Mouse (Mus musculus): ENCODE data around the gene Fam162a. TPM values are rescaled to one million over a fixed set of nuclear protein-coding genes. Genes with fewer than 3 reads are reported as not detected.
"Not testable (repeated sequence)": the region's sequence is repeated elsewhere in the genome, so short reads cannot be mapped to it uniquely, and the experiment has no call there.

Gene Fam162a
- polyA plus RNA-seq, 1 experiment from 2014 or later: 952 TPM

GRCm38 (mm10) chr16:36068356-36068755 lies 3.0 kb downstream of the Fam162a start:
- ATAC-seq (replicated peaks; ENCODE audit: extremely low read depth, insufficient read depth, low FRiP score): no peak
- H3K9me3 ChIP-seq (replicated peaks; ENCODE audit: control insufficient read depth, low read length): no peaks in the 10 kb centered on the region
- H3K36me3 ChIP-seq (ENCODE audit: control insufficient read depth, insufficient read depth): peaks cover 9% of the 10 kb centered on the region
- peak overlapping the region; percentile 95 for H3K9ac ChIP-seq (ENCODE audit: low read length)
- H3K4me3 ChIP-seq (ENCODE audit: low read length): peak overlapping the region; percentile 71
- H3K27ac ChIP-seq (ENCODE audit: low read length): peak overlapping the region; percentile 49
- no peaks in the 10 kb centered on the region for H3K27me3 ChIP-seq (ENCODE audit: control insufficient read depth, insufficient read depth, low read length)
- 45% methylated on average over 3 of the region's 3 CpGs for WGBS
- H3K4me1 ChIP-seq (ENCODE audit: control insufficient read depth, insufficient read depth, low read length): peaks cover 53% of the 10 kb centered on the region
- H3K4me2 ChIP-seq (ENCODE audit: low read depth, low read length): peak overlapping the region; percentile 79

GRCm38 (mm10) chr16:36067694-36068093 lies 3.7 kb downstream of the Fam162a start:
- Histone ChIP-seq H3K9me3 (replicated peaks; ENCODE audit: control insufficient read depth, low read length) (no peaks in the 10 kb centered on the region), H3K27ac (ENCODE audit: low read length) (peak overlapping the region; percentile 46; the same call in 1 of the 2 replicates), H3K4me1 (ENCODE audit: control insufficient read depth, insufficient read depth, low read length) (peaks cover 57% of the 10 kb centered on the region), H3K9ac (ENCODE audit: low read length) (no peak overlapping the region), H3K36me3 (ENCODE audit: control insufficient read depth, insufficient read depth) (peaks cover 9% of the 10 kb centered on the region), H3K4me2 (ENCODE audit: low read depth, low read length) (peak overlapping the region; percentile 79; the same call in 1 of the 2 replicates), H3K27me3 (ENCODE audit: control insufficient read depth, insufficient read depth, low read length) (no peaks in the 10 kb centered on the region), H3K4me3 (ENCODE audit: low read length) (no peak overlapping the region)
- ATAC-seq (replicated peaks; ENCODE audit: extremely low read depth, insufficient read depth, low FRiP score): no peak
- 48% methylated on average over 2 of the region's 2 CpGs for WGBS

- Histone ChIP-seq H3K27ac (ENCODE audit: low read length) (peak overlapping the region; percentile 79), H3K9me3 (replicated peaks; ENCODE audit: control insufficient read depth, low read length) (no peaks in the 10 kb centered on the region), H3K4me1 (ENCODE audit: control insufficient read depth, insufficient read depth, low read length) (peaks cover 60% of the 10 kb centered on the region), H3K4me3 (ENCODE audit: low read length) (no peak overlapping the region), H3K9ac (ENCODE audit: low read length) (no peak overlapping the region; the same call in 1 of the 2 replicates), H3K36me3 (ENCODE audit: control insufficient read depth, insufficient read depth) (peaks cover 11% of the 10 kb centered on the region), H3K27me3 (ENCODE audit: control insufficient read depth, insufficient read depth, low read length) (no peaks in the 10 kb centered on the region), H3K4me2 (ENCODE audit: low read depth, low read length) (peak overlapping the region; percentile 23)
- peak; percentile 42 for ATAC-seq (replicated peaks; ENCODE audit: extremely low read depth, insufficient read depth, low FRiP score)
- WGBS: 45% methylated on average over 5 of the region's 5 CpGs
These were observed 6.5 kb downstream of the Fam162a start for GRCm38 (mm10) chr16:36064904-36065303.

GRCm38 (mm10) chr16:36063315-36063714 lies 8.1 kb downstream of the Fam162a start:
- Histone ChIP-seq H3K27ac (ENCODE audit: low read length) (peak overlapping the region; percentile 79), H3K27me3 (ENCODE audit: control insufficient read depth, insufficient read depth, low read length) (no peaks in the 10 kb centered on the region), H3K4me1 (ENCODE audit: control insufficient read depth, insufficient read depth, low read length) (peaks cover 61% of the 10 kb centered on the region), H3K36me3 (ENCODE audit: control insufficient read depth, insufficient read depth) (peaks cover 8% of the 10 kb centered on the region), H3K9ac (ENCODE audit: low read length) (peak overlapping the region; percentile 34; the same call in 1 of the 2 replicates), H3K4me2 (ENCODE audit: low read depth, low read length) (no peak overlapping the region), H3K9me3 (replicated peaks; ENCODE audit: control insufficient read depth, low read length) (no peaks in the 10 kb centered on the region), H3K4me3 (ENCODE audit: low read length) (no peak overlapping the region)
- WGBS: 60% methylated on average over 2 of the region's 2 CpGs
- no peak for ATAC-seq (replicated peaks; ENCODE audit: extremely low read depth, insufficient read depth, low FRiP score)

- peak overlapping the region; percentile 36; the same call in 1 of the 2 replicates for H3K9ac ChIP-seq (ENCODE audit: low read length)
- WGBS: 62% methylated on average over 1 of the region's 1 CpGs
- peak overlapping the region; percentile 32; the same call in 1 of the 2 replicates for H3K27ac ChIP-seq (ENCODE audit: low read length)
- not testable (repeated sequence) for H3K4me2 ChIP-seq (ENCODE audit: low read depth, low read length); H3K27me3 ChIP-seq (ENCODE audit: control insufficient read depth, insufficient read depth, low read length); ATAC-seq (replicated peaks; ENCODE audit: extremely low read depth, insufficient read depth, low FRiP score); H3K9me3 ChIP-seq (replicated peaks; ENCODE audit: control insufficient read depth, low read length); H3K36me3 ChIP-seq (ENCODE audit: control insufficient read depth, insufficient read depth); H3K4me3 ChIP-seq (ENCODE audit: low read length)
- H3K4me1 ChIP-seq (ENCODE audit: control insufficient read depth, insufficient read depth, low read length): peaks cover 59% of the 10 kb centered on the region
These were observed 8.9 kb downstream of the Fam162a start for GRCm38 (mm10) chr16:36062534-36062933.

- Histone ChIP-seq H3K27ac (ENCODE audit: low read length) (peak overlapping the region; percentile 48; the same call in 1 of the 2 replicates), H3K4me2 (ENCODE audit: low read depth, low read length) (no peak overlapping the region), H3K9ac (ENCODE audit: low read length) (0 out of 2 replicates have a peak overlapping the region, but pooled peaks have one; percentile 25), H3K4me1 (ENCODE audit: control insufficient read depth, insufficient read depth, low read length) (peaks cover 47% of the 10 kb centered on the region), H3K9me3 (replicated peaks; ENCODE audit: control insufficient read depth, low read length) (no peaks in the 10 kb centered on the region), H3K27me3 (ENCODE audit: control insufficient read depth, insufficient read depth, low read length) (no peaks in the 10 kb centered on the region), H3K36me3 (ENCODE audit: control insufficient read depth, insufficient read depth) (peaks cover 6% of the 10 kb centered on the region), H3K4me3 (ENCODE audit: low read length) (no peak overlapping the region)
- ATAC-seq (replicated peaks; ENCODE audit: extremely low read depth, insufficient read depth, low FRiP score): no peak
- WGBS: 45% methylated on average over 8 of the region's 8 CpGs
These were observed 13.4 kb downstream of the Fam162a start for GRCm38 (mm10) chr16:36057933-36058475.

GRCm38 (mm10) chr16:36056416-36056815 lies 15.0 kb downstream of the Fam162a start:
- no peaks in the 10 kb centered on the region for H3K9me3 ChIP-seq (replicated peaks; ENCODE audit: control insufficient read depth, low read length)
- H3K4me2 ChIP-seq (ENCODE audit: low read depth, low read length): no peak overlapping the region
- no peak overlapping the region for H3K4me3 ChIP-seq (ENCODE audit: low read length)
- H3K36me3 ChIP-seq (ENCODE audit: control insufficient read depth, insufficient read depth): peaks cover 16% of the 10 kb centered on the region
- peaks cover 44% of the 10 kb centered on the region for H3K4me1 ChIP-seq (ENCODE audit: control insufficient read depth, insufficient read depth, low read length)
- no peaks in the 10 kb centered on the region for H3K27me3 ChIP-seq (ENCODE audit: control insufficient read depth, insufficient read depth, low read length)
- no peak overlapping the region for H3K27ac ChIP-seq (ENCODE audit: low read length)
- ATAC-seq (replicated peaks; ENCODE audit: extremely low read depth, insufficient read depth, low FRiP score): no peak
- H3K9ac ChIP-seq (ENCODE audit: low read length): no peak overlapping the region
- WGBS: 81% methylated on average over 11 of the region's 11 CpGs

GRCm38 (mm10) chr16:36054920-36055319 lies 16.5 kb downstream of the Fam162a start:
- H3K27me3 ChIP-seq (ENCODE audit: control insufficient read depth, insufficient read depth, low read length): no peaks in the 10 kb centered on the region
- peaks cover 44% of the 10 kb centered on the region for H3K4me1 ChIP-seq (ENCODE audit: control insufficient read depth, insufficient read depth, low read length)
- no peak for ATAC-seq (replicated peaks; ENCODE audit: extremely low read depth, insufficient read depth, low FRiP score)
- H3K9ac ChIP-seq (ENCODE audit: low read length): no peak overlapping the region
- H3K4me3 ChIP-seq (ENCODE audit: low read length): no peak overlapping the region
- H3K4me2 ChIP-seq (ENCODE audit: low read depth, low read length): no peak overlapping the region
- H3K9me3 ChIP-seq (replicated peaks; ENCODE audit: control insufficient read depth, low read length): no peaks in the 10 kb centered on the region
- 89% methylated on average over 8 of the region's 8 CpGs for WGBS
- H3K36me3 ChIP-seq (ENCODE audit: control insufficient read depth, insufficient read depth): peaks cover 23% of the 10 kb centered on the region
- 0 out of 2 replicates have a peak overlapping the region, but pooled peaks have one; percentile 87 for H3K27ac ChIP-seq (ENCODE audit: low read length)

- Histone ChIP-seq H3K4me1 (ENCODE audit: control insufficient read depth, insufficient read depth, low read length) (peaks cover 36% of the 10 kb centered on the region), H3K4me3 (ENCODE audit: low read length) (no peak overlapping the region), H3K9ac (ENCODE audit: low read length) (no peak overlapping the region), H3K9me3 (replicated peaks; ENCODE audit: control insufficient read depth, low read length) (no peaks in the 10 kb centered on the region), H3K27me3 (ENCODE audit: control insufficient read depth, insufficient read depth, low read length) (no peaks in the 10 kb centered on the region), H3K27ac (ENCODE audit: low read length) (peak overlapping the region; percentile 87), H3K4me2 (ENCODE audit: low read depth, low read length) (no peak overlapping the region), H3K36me3 (ENCODE audit: control insufficient read depth, insufficient read depth) (peaks cover 34% of the 10 kb centered on the region)
- peak; percentile 88 for ATAC-seq (replicated peaks; ENCODE audit: extremely low read depth, insufficient read depth, low FRiP score)
- WGBS: 37% methylated on average over 6 of the region's 6 CpGs
These were observed 17.7 kb downstream of the Fam162a start for GRCm38 (mm10) chr16:36053524-36054275.
